Mouse (Mus musculus) layer of hippocampus, adult 18-20 months (tissue): ENCODE measurements around the gene Gosr1. TPM values are rescaled to one million over a fixed set of nuclear protein-coding genes. Genes with fewer than 3 reads are reported as not detected.
"Not testable (repeated sequence)": the region's sequence is repeated elsewhere in the genome, so short reads cannot be mapped to it uniquely, and the experiment has no call there.

Source experiments
- DNase-seq, 2 experiments: peaks; one replicate each; pipeline ENCODE4 v3.0.0; 2022; ENCODE audit warnings: low spot score in 2 of 2
- long read RNA-seq: library from polyadenylated mRNA; stranded (forward); transcript quantifications from one replicate; pipeline ENCODE4 v2.0.0, GENCODE M21; 2021
- total RNA-seq, 2 experiments: library from RNA; stranded (reverse); gene quantifications; 2 replicates each; pipeline ENCODE4 v1.2.3; 2021

The Gosr1 gene
- 10 to 100 TPM; 54.9 to 58.2 TPM for total RNA-seq
- long read RNA-seq, full-length matches to known transcripts, result 89 of 101 reads
- long read RNA-seq, partial matches to known transcripts, result 7 of 101 reads
- long read RNA-seq, other reads (novel, unspliced or antisense), result 5 of 101 reads

GRCm38 (mm10) chr11:76763053-76763740 lies at the start of gene Gosr1:
Gene Gosr1, minus strand, starts transcription at chr11:76763579.
- peak; percentile 91 to 96 for DNase-seq

GRCm38 (mm10) chr11:76810706-76811495 lies 47.5 kb upstream of the Gosr1 start:
- peak in 1 of 2 experiments; percentile 26 for DNase-seq

GRCm38 (mm10) chr11:76809450-76809849 lies 46.1 kb upstream of the Gosr1 start:
- DNase-seq, result peak in 1 of 2 experiments; percentile 79

- DNase-seq, result no peak
Observed at GRCm38 (mm10) chr11:76808550-76808949, 45.2 kb upstream of the Gosr1 start.

GRCm38 (mm10) chr11:76807007-76807679 lies 43.8 kb upstream of the Gosr1 start:
- DNase-seq, result no peak

GRCm38 (mm10) chr11:76806026-76806425 lies 42.6 kb upstream of the Gosr1 start:
- DNase-seq, result no peak

- DNase-seq, result not testable (repeated sequence)
Observed at GRCm38 (mm10) chr11:76805072-76805471, 41.7 kb upstream of the Gosr1 start.

GRCm38 (mm10) chr11:76803266-76803665 lies 39.9 kb upstream of the Gosr1 start:
- DNase-seq, result no peak

GRCm38 (mm10) chr11:76797236-76797635 lies 33.9 kb upstream of the Gosr1 start:
- DNase-seq, result no peak

- peak in 1 of 2 experiments; percentile 12 for DNase-seq
Observed at GRCm38 (mm10) chr11:76795326-76795725, 31.9 kb upstream of the Gosr1 start.

- DNase-seq, result peak in 1 of 2 experiments; percentile 72
Observed at GRCm38 (mm10) chr11:76791331-76791730, 28.0 kb upstream of the Gosr1 start.

GRCm38 (mm10) chr11:76789252-76789651 lies 25.9 kb upstream of the Gosr1 start:
- DNase-seq, result peak in 1 of 2 experiments; percentile 71

GRCm38 (mm10) chr11:76775533-76775932 lies 12.2 kb upstream of the Gosr1 start:
- DNase-seq, result no peak

GRCm38 (mm10) chr11:76773811-76774210 lies 10.4 kb upstream of the Gosr1 start:
- DNase-seq, result no peak

GRCm38 (mm10) chr11:76770566-76770965 lies 7.2 kb upstream of the Gosr1 start:
- DNase-seq, result no peak

- DNase-seq, result no peak
Observed at GRCm38 (mm10) chr11:76763741-76764122, 353 bp upstream of the Gosr1 start.

GRCm38 (mm10) chr11:76752276-76752675 lies 11.1 kb downstream of the Gosr1 start:
- DNase-seq, result no peak

- DNase-seq, result no peak
Observed at GRCm38 (mm10) chr11:76748819-76749218, 14.6 kb downstream of the Gosr1 start.

GRCm38 (mm10) chr11:76745921-76746320 lies 17.5 kb downstream of the Gosr1 start:
- no peak for DNase-seq

- peak; percentile 22 to 70 for DNase-seq
Observed at GRCm38 (mm10) chr11:76744550-76744949, 18.8 kb downstream of the Gosr1 start.

- no peak for DNase-seq
Observed at GRCm38 (mm10) chr11:76742511-76742910, 20.9 kb downstream of the Gosr1 start.

GRCm38 (mm10) chr11:76739125-76739524 lies 24.3 kb downstream of the Gosr1 start:
- DNase-seq, result no peak
